Mouse (Mus musculus): ENCODE results near the gene Msantd3.

DNA sequence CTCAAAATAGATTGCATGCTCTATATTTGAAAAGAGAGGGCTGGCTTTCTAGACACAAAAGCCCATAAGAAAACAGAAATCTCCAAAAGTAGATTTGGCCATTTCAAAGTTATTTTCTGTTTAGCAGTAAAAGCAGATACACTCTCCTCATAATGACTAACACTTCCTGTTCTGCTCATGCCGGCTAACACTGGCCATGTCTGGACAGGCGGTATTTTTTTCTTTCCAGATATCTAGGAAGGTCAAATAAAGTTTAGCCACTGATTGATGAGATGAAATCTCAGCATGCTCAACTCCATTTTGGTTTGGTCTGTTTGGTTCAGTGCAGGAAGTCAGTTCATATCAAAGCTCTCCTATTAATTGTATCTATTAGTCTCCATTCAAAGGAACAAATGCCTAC, 47.2 kb upstream of the Msantd3 start:
- TF ChIP-seq CTCF (IDR thresholded peaks at IDR 0.05) (no peak), POLR2A (IDR thresholded peaks at IDR 0.05; ENCODE audit: insufficient read depth, low read depth, low read length) (no peak)

Data from heart, adult 2 months (tissue).